Mouse (Mus musculus): Measurements from ENCODE around the gene Mlh3. TPM values are rescaled to one million over a fixed set of nuclear protein-coding genes. Genes with fewer than 3 reads are reported as not detected.

Mlh3 gene
- polyA plus RNA-seq (2017; shearing (Covaris generic)) = 17.0 TPM

GRCm38 (mm10) chr12:85270319-85270718 is at the start of gene Mlh3:
TSS of gene Mlh3 (minus strand) at chr12:85270599.

GRCm38 (mm10) chr12:85288486-85289156 is 18.2 kb upstream of the Mlh3 start, which contains the start of gene Zc2hc1c:
TSS of gene Zc2hc1c (plus strand) at chr12:85288591.

GRCm38 (mm10) chr12:85287809-85288485 is 17.5 kb upstream of the Mlh3 start, which contains the start of gene Acyp1:
TSS of gene Acyp1 (minus strand) at chr12:85288438.

GRCm38 (mm10) chr12:85219236-85219904 is 51.0 kb downstream of the Mlh3 start, which contains the start of gene Eif2b2:
TSS of gene Eif2b2 (plus strand) at chr12:85219481.

Other genes starting within 250 kb of the Mlh3 start
- 7.4 TPM for gene Prox2, start 159.8 kb downstream of the Mlh3 start, polyA plus RNA-seq (2017; shearing (Covaris generic))
- 103 TPM for gene Dlst, start 159.8 kb downstream of the Mlh3 start, polyA plus RNA-seq (2017; shearing (Covaris generic))
- 0.90 TPM for gene Rps6kl1, start 119.3 kb downstream of the Mlh3 start, polyA plus RNA-seq (2017; shearing (Covaris generic))
- not detected for gene Pgf, start 92.8 kb downstream of the Mlh3 start, polyA plus RNA-seq (2017; shearing (Covaris generic))
- gene Eif2b2, start 51.1 kb downstream of the Mlh3 start, polyA plus RNA-seq (2017; shearing (Covaris generic)) = 117 TPM
- 65.7 TPM for gene Acyp1, start 17.8 kb upstream of the Mlh3 start, polyA plus RNA-seq (2017; shearing (Covaris generic))
- gene Zc2hc1c, start 18.0 kb upstream of the Mlh3 start, polyA plus RNA-seq (2017; shearing (Covaris generic)) = 0.16 TPM
- gene Nek9, start 68.8 kb upstream of the Mlh3 start, polyA plus RNA-seq (2017; shearing (Covaris generic)) = 14.1 TPM
- gene Tmed10, start 104.2 kb upstream of the Mlh3 start, polyA plus RNA-seq (2017; shearing (Covaris generic)) = 171 TPM
- gene Fos, start 203.3 kb upstream of the Mlh3 start, polyA plus RNA-seq (2017; shearing (Covaris generic)) = 17.7 TPM

All from activated CD4-positive, CD25-positive, alpha-beta regulatory T cell, adult 9 weeks (primary cell).